Mouse (Mus musculus): ENCODE measurements around the gene Daxx. TPM values are rescaled to one million over a fixed set of nuclear protein-coding genes. Genes with fewer than 3 reads are reported as not detected.
A peak's percentile ranks its signal among the peaks of the same experiment; 100 is the strongest.
"Not testable (repeated sequence)": the region's sequence is repeated elsewhere in the genome, so short reads cannot be mapped to it uniquely, and the experiment has no call there.

Gene Daxx
- polyA plus RNA-seq (2014; fragmentation: Nextera tagmentation; extraction: Ambion mirVana) = 41.8 and 42.7 TPM in 2 replicates

GRCm38 (mm10) chr17:33909077-33909868 lies at the start of gene Daxx:
Daxx (plus strand) TSS chr17:33909414.
- Histone ChIP-seq H3K27ac (ENCODE audit: low read depth) (peak within 1 kb of the TSS; percentile 85), H3K36me3 (ENCODE audit: control insufficient read depth, insufficient read depth, low read length) (peaks cover 31% of the 10 kb centered on the region), H3K4me2 (ENCODE audit: low read length) (peak within 1 kb of the TSS; percentile 99), H3K9ac (ENCODE audit: low read length) (peak within 1 kb of the TSS; percentile 83), H3K4me1 (replicated peaks; ENCODE audit: control insufficient read depth, insufficient read depth, low read length) (peaks cover 8% of the 10 kb centered on the region; the same call in 1 of the 2 replicates), H3K4me3 (ENCODE audit: low read depth, low read length) (peak within 1 kb of the TSS; percentile 98), H3K27me3 (replicated peaks; ENCODE audit: control insufficient read depth, insufficient read depth, low read length) (no peaks in the 10 kb centered on the region), H3K9me3 (ENCODE audit: control insufficient read depth, low read length) (no peaks in the 10 kb centered on the region)
- ATAC-seq (replicated peaks; ENCODE audit: low FRiP score, low TSS enrichment, low read depth) = peak; percentile 97
- DNase-seq (ENCODE audit: low spot score) = peak; percentile 98
- under 1% methylated on average over 68 of the region's 68 CpGs for WGBS

GRCm38 (mm10) chr17:33865330-33866030 lies 43.7 kb upstream of the Daxx start:
- Histone ChIP-seq H3K9ac (ENCODE audit: low read length) (no peak overlapping the region), H3K9me3 (ENCODE audit: control insufficient read depth, low read length) (no peaks in the 10 kb centered on the region), H3K36me3 (ENCODE audit: control insufficient read depth, insufficient read depth, low read length) (no peaks in the 10 kb centered on the region), H3K27ac (ENCODE audit: low read depth) (no peak overlapping the region), H3K27me3 (replicated peaks; ENCODE audit: control insufficient read depth, insufficient read depth, low read length) (no peaks in the 10 kb centered on the region), H3K4me2 (ENCODE audit: low read length) (no peak overlapping the region), H3K4me1 (replicated peaks; ENCODE audit: control insufficient read depth, insufficient read depth, low read length) (no peaks in the 10 kb centered on the region), H3K4me3 (ENCODE audit: low read depth, low read length) (no peak overlapping the region)
- ATAC-seq (replicated peaks; ENCODE audit: low FRiP score, low TSS enrichment, low read depth) = no peak
- DNase-seq (ENCODE audit: low spot score) = peak; percentile 58
- WGBS = 38% methylated on average over 9 of the region's 9 CpGs

GRCm38 (mm10) chr17:33873537-33873936 lies 35.7 kb upstream of the Daxx start, which contains the start of gene Gm7029:
Gm7029 (plus strand) TSS chr17:33873837.
- H3K27me3 ChIP-seq (replicated peaks; ENCODE audit: control insufficient read depth, insufficient read depth, low read length); H3K9me3 ChIP-seq (ENCODE audit: control insufficient read depth, low read length); H3K9ac ChIP-seq (ENCODE audit: low read length); ATAC-seq (replicated peaks; ENCODE audit: low FRiP score, low TSS enrichment, low read depth); H3K4me2 ChIP-seq (ENCODE audit: low read length); H3K4me1 ChIP-seq (replicated peaks; ENCODE audit: control insufficient read depth, insufficient read depth, low read length); H3K4me3 ChIP-seq (ENCODE audit: low read depth, low read length); DNase-seq (ENCODE audit: low spot score); H3K27ac ChIP-seq (ENCODE audit: low read depth): not testable (repeated sequence)
- whole genome bisulfite sequencing = 79% methylated on average over 3 of the region's 12 CpGs
- peaks cover 18% of the 10 kb centered on the region for H3K36me3 ChIP-seq (ENCODE audit: control insufficient read depth, insufficient read depth, low read length)

GRCm38 (mm10) chr17:33874411-33874810 lies 34.8 kb upstream of the Daxx start:
- H3K4me2 ChIP-seq (ENCODE audit: low read length) = no peak overlapping the region
- DNase-seq (ENCODE audit: low spot score) (no peak), ATAC-seq (replicated peaks; ENCODE audit: low FRiP score, low TSS enrichment, low read depth) (no peak)
- 86% methylated on average over 11 of the region's 11 CpGs for WGBS
- no peaks in the 10 kb centered on the region for H3K4me1 ChIP-seq (replicated peaks; ENCODE audit: control insufficient read depth, insufficient read depth, low read length)
- peaks cover 22% of the 10 kb centered on the region for H3K36me3 ChIP-seq (ENCODE audit: control insufficient read depth, insufficient read depth, low read length)
- H3K4me3 ChIP-seq (ENCODE audit: low read depth, low read length) = no peak overlapping the region
- H3K27me3 ChIP-seq (replicated peaks; ENCODE audit: control insufficient read depth, insufficient read depth, low read length) = no peaks in the 10 kb centered on the region
- H3K9ac ChIP-seq (ENCODE audit: low read length) = no peak overlapping the region
- no peak overlapping the region for H3K27ac ChIP-seq (ENCODE audit: low read depth)
- H3K9me3 ChIP-seq (ENCODE audit: control insufficient read depth, low read length) = no peaks in the 10 kb centered on the region

- not testable (repeated sequence) for DNase-seq (ENCODE audit: low spot score); H3K27me3 ChIP-seq (replicated peaks; ENCODE audit: control insufficient read depth, insufficient read depth, low read length); H3K4me1 ChIP-seq (replicated peaks; ENCODE audit: control insufficient read depth, insufficient read depth, low read length); H3K9ac ChIP-seq (ENCODE audit: low read length); H3K4me3 ChIP-seq (ENCODE audit: low read depth, low read length); H3K27ac ChIP-seq (ENCODE audit: low read depth); ATAC-seq (replicated peaks; ENCODE audit: low FRiP score, low TSS enrichment, low read depth); H3K4me2 ChIP-seq (ENCODE audit: low read length); H3K9me3 ChIP-seq (ENCODE audit: control insufficient read depth, low read length)
- peaks cover 28% of the 10 kb centered on the region for H3K36me3 ChIP-seq (ENCODE audit: control insufficient read depth, insufficient read depth, low read length)
- WGBS = 79% methylated on average over 5 of the region's 5 CpGs
Observed at GRCm38 (mm10) chr17:33875797-33876196, 33.4 kb upstream of the Daxx start.

- ATAC-seq (replicated peaks; ENCODE audit: low FRiP score, low TSS enrichment, low read depth) = not testable (repeated sequence)
Observed at GRCm38 (mm10) chr17:33884320-33884719, 24.9 kb upstream of the Daxx start.

GRCm38 (mm10) chr17:33887802-33888201 lies 21.4 kb upstream of the Daxx start:
- WGBS = 37% methylated on average over 2 of the region's 2 CpGs
- not testable (repeated sequence) for DNase-seq (ENCODE audit: low spot score); H3K27me3 ChIP-seq (replicated peaks; ENCODE audit: control insufficient read depth, insufficient read depth, low read length); H3K9ac ChIP-seq (ENCODE audit: low read length); H3K9me3 ChIP-seq (ENCODE audit: control insufficient read depth, low read length); H3K4me1 ChIP-seq (replicated peaks; ENCODE audit: control insufficient read depth, insufficient read depth, low read length); H3K4me2 ChIP-seq (ENCODE audit: low read length); ATAC-seq (replicated peaks; ENCODE audit: low FRiP score, low TSS enrichment, low read depth); H3K27ac ChIP-seq (ENCODE audit: low read depth); H3K4me3 ChIP-seq (ENCODE audit: low read depth, low read length)
- peaks cover 14% of the 10 kb centered on the region for H3K36me3 ChIP-seq (ENCODE audit: control insufficient read depth, insufficient read depth, low read length)

More at GRCm38 (mm10) chr17:33884320-33884719, 24.9 kb upstream of the Daxx start:
- H3K9ac ChIP-seq (ENCODE audit: low read length); H3K27ac ChIP-seq (ENCODE audit: low read depth); H3K4me2 ChIP-seq (ENCODE audit: low read length); DNase-seq (ENCODE audit: low spot score); H3K9me3 ChIP-seq (ENCODE audit: control insufficient read depth, low read length); H3K4me1 ChIP-seq (replicated peaks; ENCODE audit: control insufficient read depth, insufficient read depth, low read length); H3K27me3 ChIP-seq (replicated peaks; ENCODE audit: control insufficient read depth, insufficient read depth, low read length); H3K4me3 ChIP-seq (ENCODE audit: low read depth, low read length): not testable (repeated sequence)
- 93% methylated on average over 10 of the region's 11 CpGs for WGBS
- peaks cover 36% of the 10 kb centered on the region for H3K36me3 ChIP-seq (ENCODE audit: control insufficient read depth, insufficient read depth, low read length)

GRCm38 (mm10) chr17:33888230-33888629 lies 21.0 kb upstream of the Daxx start:
- H3K27ac ChIP-seq (ENCODE audit: low read depth); H3K4me3 ChIP-seq (ENCODE audit: low read depth, low read length); ATAC-seq (replicated peaks; ENCODE audit: low FRiP score, low TSS enrichment, low read depth); H3K4me2 ChIP-seq (ENCODE audit: low read length); H3K27me3 ChIP-seq (replicated peaks; ENCODE audit: control insufficient read depth, insufficient read depth, low read length); H3K9ac ChIP-seq (ENCODE audit: low read length); H3K4me1 ChIP-seq (replicated peaks; ENCODE audit: control insufficient read depth, insufficient read depth, low read length); DNase-seq (ENCODE audit: low spot score); H3K9me3 ChIP-seq (ENCODE audit: control insufficient read depth, low read length): not testable (repeated sequence)
- H3K36me3 ChIP-seq (ENCODE audit: control insufficient read depth, insufficient read depth, low read length) = peaks cover 12% of the 10 kb centered on the region
